Mouse (Mus musculus) bone marrow, adult 2 months (tissue): ENCODE measurements around the gene Otulin.
A peak's percentile ranks its signal among the peaks of the same experiment; 100 is the strongest.

Experiments used
- CTCF ChIP-seq: fragments of 200-500 bp; IDR thresholded peaks from 2 replicates; pipeline ENCODE4 v1.5.1; 2011; ENCODE audit warnings: low read length, control low read depth; ENCODE audit not compliant: control insufficient read depth, insufficient read depth
- POLR2A ChIP-seq: fragments of 200-500 bp; IDR thresholded peaks from 2 replicates; pipeline ENCODE4 v1.6.1; 2011; ENCODE audit warnings: low read depth, mild to moderate bottlenecking, control low read depth, low read length, borderline replicate concordance; ENCODE audit not compliant: control insufficient read depth

DNA sequence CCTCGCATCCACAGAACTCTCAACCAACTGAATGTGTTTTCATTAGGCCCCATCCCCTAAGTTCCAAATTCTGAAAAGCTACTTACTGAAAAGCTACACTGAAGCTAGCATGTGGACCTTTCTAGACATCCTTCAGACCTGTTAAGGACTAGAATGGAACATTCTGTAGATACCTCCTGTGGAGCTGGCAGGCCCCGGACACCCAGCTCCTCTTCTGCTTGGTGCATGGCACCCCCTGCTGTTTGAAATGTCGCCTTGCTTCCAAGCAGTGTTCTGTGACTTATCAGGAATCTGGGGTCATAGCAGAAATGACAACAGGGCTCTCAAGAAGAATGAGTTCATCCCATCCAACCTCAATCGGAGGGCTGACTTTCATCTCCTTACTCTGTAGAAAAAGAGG is 47.5 kb downstream of the Otulin start:
- TF ChIP-seq POLR2A, result no peak
- TF ChIP-seq CTCF, result peak; percentile 46
